Mouse (Mus musculus): ENCODE results near the gene Crx. TPM values are rescaled to one million over a fixed set of nuclear protein-coding genes. Genes with fewer than 3 reads are reported as not detected.
A peak's percentile ranks its signal among the peaks of the same experiment; 100 is the strongest.

Crx gene
- not detected in 2 replicates for polyA plus RNA-seq (2014; fragmentation: Nextera tagmentation; extraction: Ambion mirVana)

DNA sequence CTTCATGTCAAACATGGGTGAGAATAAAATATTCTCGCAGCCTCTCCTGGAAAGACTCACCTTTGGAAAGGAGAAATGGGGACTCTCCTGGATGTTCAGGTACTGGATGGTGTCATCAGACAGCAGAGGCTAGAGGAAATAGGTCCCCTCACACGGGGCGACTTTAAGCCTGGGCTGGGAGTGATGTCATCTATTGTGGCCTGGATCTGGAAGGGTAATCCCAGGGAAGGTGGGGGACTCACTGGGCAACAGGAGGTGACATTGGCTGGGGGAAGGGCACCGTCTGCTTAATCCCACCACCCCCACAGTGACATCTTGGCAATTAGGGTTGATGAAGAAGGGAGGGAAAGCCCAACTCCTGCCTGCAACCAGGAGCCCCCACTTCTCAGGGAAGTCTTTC is at the start of gene Crx:
Gene Crx, minus strand, starts transcription at position 213 of the 400 bp plus-strand sequence.
- ATAC-seq (replicated peaks; ENCODE audit: low FRiP score) (no peak), DNase-seq (ENCODE audit: low spot score) (no peak)
- H3K4me2 ChIP-seq (ENCODE audit: low read depth, low read length, severe bottlenecking) = no peak within 1 kb of the TSS
- no peak within 1 kb of the TSS for H3K27ac ChIP-seq (ENCODE audit: low read depth, low read length)
- H3K27me3 ChIP-seq (ENCODE audit: control insufficient read depth, insufficient read depth, low read length) = no peaks in the 10 kb centered on the region
- no peaks in the 10 kb centered on the region for H3K9me3 ChIP-seq (ENCODE audit: control insufficient read depth, low read length)
- H3K9ac ChIP-seq (ENCODE audit: low read length) = no peak within 1 kb of the TSS
- no peak within 1 kb of the TSS for H3K4me3 ChIP-seq (ENCODE audit: low read depth, low read length)
- H3K4me1 ChIP-seq (replicated peaks; ENCODE audit: control insufficient read depth, insufficient read depth, low read length) = no peaks in the 10 kb centered on the region
- WGBS = 32% methylated on average over 4 of the region's 4 CpGs
- no peaks in the 10 kb centered on the region for H3K36me3 ChIP-seq (ENCODE audit: control insufficient read depth, insufficient read depth, low read length)

- DNase-seq (ENCODE audit: low spot score) (peak; percentile 94), ATAC-seq (replicated peaks; ENCODE audit: low FRiP score) (peak; percentile 94)
- Histone ChIP-seq H3K27ac (ENCODE audit: low read depth, low read length) (peak within 1 kb of the TSS; percentile 63), H3K27me3 (ENCODE audit: control insufficient read depth, insufficient read depth, low read length) (no peaks in the 10 kb centered on the region), H3K4me1 (replicated peaks; ENCODE audit: control insufficient read depth, insufficient read depth, low read length) (peaks cover 12% of the 10 kb centered on the region), H3K9me3 (ENCODE audit: control insufficient read depth, low read length) (no peaks in the 10 kb centered on the region), H3K9ac (ENCODE audit: low read length) (peak within 1 kb of the TSS; percentile 81), H3K36me3 (ENCODE audit: control insufficient read depth, insufficient read depth, low read length) (peaks cover 11% of the 10 kb centered on the region), H3K4me2 (ENCODE audit: low read depth, low read length, severe bottlenecking) (peak within 1 kb of the TSS; percentile 72), H3K4me3 (ENCODE audit: low read depth, low read length) (peak within 1 kb of the TSS; percentile 61)
- under 1% methylated on average over 33 of the region's 33 CpGs for WGBS
Measured at GRCm38 (mm10) chr7:15922220-15922773, 42.5 kb upstream of the Crx start, which contains the start of gene Selenow. Gene Selenow (minus strand): TSS chr7:15922402.

DNA sequence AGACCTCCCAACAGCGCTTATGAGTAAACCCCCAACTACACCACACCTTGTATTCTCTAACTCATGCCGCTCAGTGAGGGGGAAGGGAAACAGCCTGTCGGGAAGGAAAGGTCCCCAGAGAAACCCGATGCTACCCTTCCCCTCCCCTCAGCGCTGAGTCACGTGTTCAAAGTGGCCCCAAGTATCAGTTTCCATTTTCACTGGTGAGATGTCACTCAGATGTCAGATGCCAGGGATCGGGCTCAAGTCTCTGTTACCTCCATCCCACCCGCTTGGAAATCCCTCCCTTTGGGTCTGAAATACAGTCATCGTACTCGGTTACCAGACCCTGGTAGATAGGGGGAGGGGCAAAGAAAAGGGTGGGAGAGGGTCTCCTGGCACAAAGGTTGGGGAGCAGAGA is 42.0 kb upstream of the Crx start:
- peak; percentile 55 for ATAC-seq (replicated peaks; ENCODE audit: low FRiP score)

GRCm38 (mm10) chr7:15920645-15921190 is 41.0 kb upstream of the Crx start:
- H3K27ac ChIP-seq (ENCODE audit: low read depth, low read length) = no peak overlapping the region
- 91% methylated on average over 6 of the region's 6 CpGs for WGBS
- H3K4me1 ChIP-seq (replicated peaks; ENCODE audit: control insufficient read depth, insufficient read depth, low read length) = peaks cover 12% of the 10 kb centered on the region
- no peak for DNase-seq (ENCODE audit: low spot score)
- peaks cover 11% of the 10 kb centered on the region for H3K36me3 ChIP-seq (ENCODE audit: control insufficient read depth, insufficient read depth, low read length)
- H3K9me3 ChIP-seq (ENCODE audit: control insufficient read depth, low read length) = no peaks in the 10 kb centered on the region
- no peaks in the 10 kb centered on the region for H3K27me3 ChIP-seq (ENCODE audit: control insufficient read depth, insufficient read depth, low read length)
- H3K4me3 ChIP-seq (ENCODE audit: low read depth, low read length) = peak overlapping the region; percentile 61
- peak overlapping the region; percentile 81 for H3K9ac ChIP-seq (ENCODE audit: low read length)
- H3K4me2 ChIP-seq (ENCODE audit: low read depth, low read length, severe bottlenecking) = peak overlapping the region; percentile 72
- ATAC-seq (replicated peaks; ENCODE audit: low FRiP score) = no peak

More for the DNA sequence above, 42.0 kb upstream of the Crx start:
- no peaks in the 10 kb centered on the region for H3K9me3 ChIP-seq (ENCODE audit: control insufficient read depth, low read length)
- peak; percentile 78 for DNase-seq (ENCODE audit: low spot score)
- peak overlapping the region; percentile 61 for H3K4me3 ChIP-seq (ENCODE audit: low read depth, low read length)
- 2% methylated on average over 10 of the region's 10 CpGs for WGBS
- H3K4me1 ChIP-seq (replicated peaks; ENCODE audit: control insufficient read depth, insufficient read depth, low read length) = peaks cover 12% of the 10 kb centered on the region
- peak overlapping the region; percentile 72 for H3K4me2 ChIP-seq (ENCODE audit: low read depth, low read length, severe bottlenecking)
- H3K27me3 ChIP-seq (ENCODE audit: control insufficient read depth, insufficient read depth, low read length) = no peaks in the 10 kb centered on the region
- H3K9ac ChIP-seq (ENCODE audit: low read length) = peak overlapping the region; percentile 81
- peaks cover 11% of the 10 kb centered on the region for H3K36me3 ChIP-seq (ENCODE audit: control insufficient read depth, insufficient read depth, low read length)
- H3K27ac ChIP-seq (ENCODE audit: low read depth, low read length) = peak overlapping the region; percentile 63; the same call in 1 of the 2 replicates

GRCm38 (mm10) chr7:15919947-15920346 is 40.2 kb upstream of the Crx start:
- Histone ChIP-seq H3K9me3 (ENCODE audit: control insufficient read depth, low read length) (no peaks in the 10 kb centered on the region), H3K27ac (ENCODE audit: low read depth, low read length) (no peak overlapping the region), H3K4me3 (ENCODE audit: low read depth, low read length) (no peak overlapping the region), H3K27me3 (ENCODE audit: control insufficient read depth, insufficient read depth, low read length) (no peaks in the 10 kb centered on the region), H3K4me2 (ENCODE audit: low read depth, low read length, severe bottlenecking) (no peak overlapping the region), H3K36me3 (ENCODE audit: control insufficient read depth, insufficient read depth, low read length) (peaks cover 11% of the 10 kb centered on the region), H3K4me1 (replicated peaks; ENCODE audit: control insufficient read depth, insufficient read depth, low read length) (peaks cover 12% of the 10 kb centered on the region), H3K9ac (ENCODE audit: low read length) (no peak overlapping the region)
- ATAC-seq (replicated peaks; ENCODE audit: low FRiP score) (no peak), DNase-seq (ENCODE audit: low spot score) (no peak)
- 94% methylated on average over 9 of the region's 9 CpGs for WGBS

- Histone ChIP-seq H3K9ac (ENCODE audit: low read length) (no peak overlapping the region), H3K27ac (ENCODE audit: low read depth, low read length) (no peak overlapping the region), H3K36me3 (ENCODE audit: control insufficient read depth, insufficient read depth, low read length) (peaks cover 11% of the 10 kb centered on the region), H3K9me3 (ENCODE audit: control insufficient read depth, low read length) (no peaks in the 10 kb centered on the region), H3K27me3 (ENCODE audit: control insufficient read depth, insufficient read depth, low read length) (no peaks in the 10 kb centered on the region), H3K4me2 (ENCODE audit: low read depth, low read length, severe bottlenecking) (no peak overlapping the region), H3K4me3 (ENCODE audit: low read depth, low read length) (no peak overlapping the region), H3K4me1 (replicated peaks; ENCODE audit: control insufficient read depth, insufficient read depth, low read length) (peaks cover 12% of the 10 kb centered on the region)
- ATAC-seq (replicated peaks; ENCODE audit: low FRiP score) (no peak), DNase-seq (ENCODE audit: low spot score) (no peak)
Measured at GRCm38 (mm10) chr7:15918371-15918770, 38.6 kb upstream of the Crx start.

- Histone ChIP-seq H3K36me3 (ENCODE audit: control insufficient read depth, insufficient read depth, low read length) (peaks cover 11% of the 10 kb centered on the region), H3K9ac (ENCODE audit: low read length) (no peak overlapping the region), H3K4me1 (replicated peaks; ENCODE audit: control insufficient read depth, insufficient read depth, low read length) (peaks cover 8% of the 10 kb centered on the region), H3K9me3 (ENCODE audit: control insufficient read depth, low read length) (no peaks in the 10 kb centered on the region), H3K4me2 (ENCODE audit: low read depth, low read length, severe bottlenecking) (no peak overlapping the region), H3K27ac (ENCODE audit: low read depth, low read length) (no peak overlapping the region), H3K27me3 (ENCODE audit: control insufficient read depth, insufficient read depth, low read length) (no peaks in the 10 kb centered on the region), H3K4me3 (ENCODE audit: low read depth, low read length) (no peak overlapping the region)
- DNase-seq (ENCODE audit: low spot score) (no peak), ATAC-seq (replicated peaks; ENCODE audit: low FRiP score) (no peak)
- 84% methylated on average over 4 of the region's 4 CpGs for WGBS
Measured at GRCm38 (mm10) chr7:15916996-15917395, 37.2 kb upstream of the Crx start.

GRCm38 (mm10) chr7:15916134-15916723 is 36.5 kb upstream of the Crx start:
- DNase-seq (ENCODE audit: low spot score) = no peak
- Histone ChIP-seq H3K9ac (ENCODE audit: low read length) (no peak overlapping the region), H3K9me3 (ENCODE audit: control insufficient read depth, low read length) (no peaks in the 10 kb centered on the region), H3K4me2 (ENCODE audit: low read depth, low read length, severe bottlenecking) (no peak overlapping the region), H3K27me3 (ENCODE audit: control insufficient read depth, insufficient read depth, low read length) (no peaks in the 10 kb centered on the region), H3K4me1 (replicated peaks; ENCODE audit: control insufficient read depth, insufficient read depth, low read length) (peaks cover 8% of the 10 kb centered on the region), H3K36me3 (ENCODE audit: control insufficient read depth, insufficient read depth, low read length) (peaks cover 11% of the 10 kb centered on the region), H3K4me3 (ENCODE audit: low read depth, low read length) (no peak overlapping the region), H3K27ac (ENCODE audit: low read depth, low read length) (no peak overlapping the region)
- 82% methylated on average over 3 of the region's 3 CpGs for WGBS
- ATAC-seq (replicated peaks; ENCODE audit: low FRiP score) = no peak
